24 mouse cellular contexts compared by ENCODE assay signal in the genomic region with DNA sequence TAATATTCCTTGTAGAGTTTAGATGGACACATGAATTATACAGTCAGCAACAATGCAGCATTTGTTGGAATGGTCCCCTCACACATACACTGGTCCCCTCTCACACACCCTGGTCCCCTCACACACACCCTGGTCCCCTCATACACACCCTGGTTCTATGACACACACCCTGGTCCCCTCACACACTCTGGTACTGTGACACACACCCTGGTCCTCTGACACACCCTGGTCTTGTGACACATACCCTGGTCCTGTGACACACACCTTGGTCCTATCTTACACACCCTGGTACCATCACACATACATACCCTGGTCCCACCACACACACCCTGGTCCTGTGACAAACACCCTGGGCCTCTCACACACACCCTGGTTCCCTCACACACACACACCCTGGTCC.
DNase-seq lines count a peak whose midpoint lies in the region; ATAC-seq lines count a peak whose summit lies in the region.
"Had no signal": no experiment of that assay in that cellular context is flagged by ENCODE, and none has a peak within 500 bp of the region (broad histone marks: within the 10 kb centered on the region; RNA-seq: fewer than 3 reads in every experiment).

No protein-coding gene starts in this region.

- H3K4me1 ChIP-seq in embryonic facial prominence, embryonic 11.5 days (ENCODE audit: control insufficient read depth, insufficient read depth, low read length): no peaks in the 10 kb centered on the region
- peaks cover 5% of the 10 kb centered on the region for H3K4me1 ChIP-seq in embryonic facial prominence, embryonic 10.5 days
- no peaks in the 10 kb centered on the region for H3K4me1 ChIP-seq in liver, embryonic 11.5 days (replicated peaks; ENCODE audit: control insufficient read depth, insufficient read depth, low read length)
- no peaks in the 10 kb centered on the region for H3K4me1 ChIP-seq in stomach, embryonic 14.5 days (ENCODE audit: control insufficient read depth, insufficient read depth, low read length)
- H3K4me1 ChIP-seq: heart, embryonic 13.5 days; hindbrain, embryonic 12.5 days; intestine, embryonic 15.5 days; limb, embryonic 12.5 days had no signal

- DNase-seq in embryonic facial prominence, embryonic 11.5 days (ENCODE audit: low spot score): no peak
- no peak for DNase-seq in embryonic facial prominence, embryonic 10.5 days (ENCODE audit: low spot score)
- DNase-seq in liver, embryonic 11.5 days (ENCODE audit: low spot score): no peak
- DNase-seq in liver (no peak), 3134 (ENCODE audit: extremely low read depth, insufficient read length, low spot score) (peak; percentile 15)
- no peak for DNase-seq in urinary bladder, postnatal 14 days (ENCODE audit: low spot score)
- DNase-seq: adrenal gland, postnatal 14 days; cerebellum, adult 8-10 months; gastrocnemius, postnatal 25 days; heart, adult 18-20 months; heart, postnatal 14 days; kidney, adult 8-10 months; kidney, postnatal 10 days; right cerebral cortex, postnatal 25 days; spleen, adult 18-20 months; thymus, postnatal 25 days had no signal

- H3K36me3 ChIP-seq in embryonic facial prominence, embryonic 11.5 days (replicated peaks; ENCODE audit: control insufficient read depth, insufficient read depth, low read depth, low read length): no peaks in the 10 kb centered on the region
- H3K36me3 ChIP-seq in embryonic facial prominence, embryonic 10.5 days (replicated peaks): no peaks in the 10 kb centered on the region
- no peaks in the 10 kb centered on the region for H3K36me3 ChIP-seq in liver, embryonic 11.5 days (ENCODE audit: control insufficient read depth, insufficient read depth, low read length)
- no peaks in the 10 kb centered on the region for H3K36me3 ChIP-seq in stomach, embryonic 14.5 days (ENCODE audit: control insufficient read depth, insufficient read depth, low read length)
- H3K36me3 ChIP-seq: heart, embryonic 13.5 days; hindbrain, embryonic 12.5 days; intestine, embryonic 15.5 days; limb, embryonic 12.5 days had no signal

- no peak overlapping the region for H3K4me3 ChIP-seq in embryonic facial prominence, embryonic 11.5 days (ENCODE audit: low read depth, low read length)
- H3K4me3 ChIP-seq in embryonic facial prominence, embryonic 10.5 days: no peak overlapping the region
- no peak overlapping the region for H3K4me3 ChIP-seq in liver, embryonic 11.5 days (ENCODE audit: low read depth, low read length)
- no peak overlapping the region for H3K4me3 ChIP-seq in stomach, embryonic 14.5 days (ENCODE audit: low read depth, low read length)
- H3K4me3 ChIP-seq: heart, embryonic 13.5 days; hindbrain, embryonic 12.5 days; intestine, embryonic 15.5 days; layer of hippocampus, adult 2 months; limb, embryonic 12.5 days had no signal

- no peak overlapping the region for H3K27ac ChIP-seq in embryonic facial prominence, embryonic 11.5 days (replicated peaks; ENCODE audit: low read depth, low read length)
- no peak overlapping the region for H3K27ac ChIP-seq in embryonic facial prominence, embryonic 10.5 days (replicated peaks)
- no peak overlapping the region for H3K27ac ChIP-seq in liver, embryonic 11.5 days (ENCODE audit: low read depth, low read length)
- H3K27ac ChIP-seq in stomach, embryonic 14.5 days (ENCODE audit: low read length): no peak overlapping the region
- H3K27ac ChIP-seq: heart, embryonic 13.5 days; hindbrain, embryonic 12.5 days; intestine, embryonic 15.5 days; layer of hippocampus, adult 2 months; limb, embryonic 12.5 days had no signal

- H3K27me3 ChIP-seq in embryonic facial prominence, embryonic 11.5 days (ENCODE audit: control insufficient read depth, insufficient read depth, low read length): no peaks in the 10 kb centered on the region
- no peaks in the 10 kb centered on the region for H3K27me3 ChIP-seq in embryonic facial prominence, embryonic 10.5 days (replicated peaks; ENCODE audit: low read depth, poor library complexity, severe bottlenecking)
- H3K27me3 ChIP-seq in liver, embryonic 11.5 days (replicated peaks; ENCODE audit: control insufficient read depth, insufficient read depth, low read length): no peaks in the 10 kb centered on the region
- no peaks in the 10 kb centered on the region for H3K27me3 ChIP-seq in stomach, embryonic 14.5 days (ENCODE audit: control insufficient read depth, insufficient read depth, low read length)
- H3K27me3 ChIP-seq: heart, embryonic 13.5 days; hindbrain, embryonic 12.5 days; intestine, embryonic 15.5 days; limb, embryonic 12.5 days had no signal

- H3K9me3 ChIP-seq in embryonic facial prominence, embryonic 11.5 days (replicated peaks; ENCODE audit: control insufficient read depth, low read length): no peaks in the 10 kb centered on the region
- no peaks in the 10 kb centered on the region for H3K9me3 ChIP-seq in embryonic facial prominence, embryonic 10.5 days
- no peaks in the 10 kb centered on the region for H3K9me3 ChIP-seq in liver, embryonic 11.5 days (ENCODE audit: control insufficient read depth, low read length)
- no peaks in the 10 kb centered on the region for H3K9me3 ChIP-seq in stomach, embryonic 14.5 days (ENCODE audit: control insufficient read depth, low read depth, low read length)
- H3K9me3 ChIP-seq: heart, embryonic 13.5 days; hindbrain, embryonic 12.5 days; intestine, embryonic 15.5 days; limb, embryonic 12.5 days had no signal

- 0 out of 2 replicates have a peak, but pooled peaks have one; percentile 9 for ATAC-seq in embryonic facial prominence, embryonic 11.5 days (replicated peaks; ENCODE audit: insufficient number of reproducible peaks, low FRiP score, low TSS enrichment, low read depth)
- ATAC-seq in liver, embryonic 11.5 days (replicated peaks; ENCODE audit: low FRiP score): peak; percentile 15; the same call in 1 of the 2 replicates
- ATAC-seq in stomach, embryonic 14.5 days (ENCODE audit: insufficient number of reproducible peaks, insufficient read depth, low FRiP score, low read depth): peak; percentile 18; the same call in 1 of the 2 replicates
- ATAC-seq: forebrain, embryonic 16.5 days; intestine, embryonic 15.5 days; lung, postnatal 0 days had no signal

- H3K4me2 ChIP-seq in embryonic facial prominence, embryonic 11.5 days (ENCODE audit: low read depth, low read length): no peak overlapping the region
- H3K4me2 ChIP-seq in liver, embryonic 11.5 days: no peak overlapping the region
- H3K4me2 ChIP-seq in stomach, embryonic 14.5 days (replicated peaks; ENCODE audit: low read depth, low read length): no peak overlapping the region
- H3K4me2 ChIP-seq: heart, embryonic 13.5 days; hindbrain, embryonic 12.5 days; intestine, embryonic 15.5 days; limb, embryonic 12.5 days had no signal

- H3K9ac ChIP-seq in embryonic facial prominence, embryonic 11.5 days (replicated peaks; ENCODE audit: low read length): no peak overlapping the region
- no peak overlapping the region for H3K9ac ChIP-seq in liver, embryonic 11.5 days (ENCODE audit: low read depth, low read length)
- no peak overlapping the region for H3K9ac ChIP-seq in stomach, embryonic 14.5 days (replicated peaks; ENCODE audit: low read depth, low read length)
- H3K9ac ChIP-seq: heart, embryonic 13.5 days; hindbrain, embryonic 12.5 days; intestine, embryonic 15.5 days; limb, embryonic 12.5 days had no signal
